Comparison of ENCODE assay signal across 22 mouse cellular contexts in the genomic region with DNA sequence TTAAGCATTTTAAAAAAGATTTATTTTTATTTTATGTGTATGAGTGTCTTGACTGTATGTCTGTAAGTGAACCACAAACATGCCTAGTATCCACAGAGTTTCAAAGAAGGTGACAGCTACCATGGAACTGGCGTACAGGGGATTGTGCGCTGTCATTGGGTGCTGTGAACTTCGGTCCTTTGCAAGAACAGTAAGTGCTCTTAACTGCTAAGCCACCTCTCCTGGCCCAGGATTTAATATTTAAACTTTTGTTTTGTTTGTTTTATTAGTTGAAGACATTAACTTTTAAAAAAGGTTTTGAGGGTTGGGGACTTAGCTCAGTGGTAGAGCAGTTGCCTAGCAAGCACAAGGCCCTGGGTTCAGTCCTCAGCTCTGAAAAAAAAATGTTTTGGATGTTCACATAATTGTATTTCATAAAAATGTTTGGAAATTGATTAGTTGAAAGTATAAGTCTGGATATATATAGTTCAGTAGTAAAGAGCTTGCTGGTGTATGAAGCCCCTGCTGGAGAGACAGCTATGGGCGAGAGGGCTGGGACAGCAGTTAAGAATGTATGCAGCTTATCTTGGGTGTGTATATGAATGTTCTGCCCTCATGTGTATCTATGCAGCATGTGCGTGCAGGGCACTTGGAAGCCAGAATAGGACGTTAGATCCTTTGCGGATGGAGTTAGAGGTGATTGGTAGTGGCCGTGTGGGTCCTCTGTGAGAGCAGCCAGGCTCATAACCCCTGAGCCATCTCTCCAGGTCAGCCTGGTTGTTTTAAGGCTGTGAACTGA. TPM values are rescaled to one million over a fixed set of nuclear protein-coding genes. Genes with fewer than 3 reads are reported as not detected.
DNase-seq lines count a peak whose midpoint lies in the region; ATAC-seq and TF ChIP-seq lines count a peak whose summit lies in the region.
"Had no signal": no experiment of that assay in that cellular context is flagged by ENCODE, and none has a peak within 500 bp of the region (broad histone marks: within the 10 kb centered on the region; RNA-seq: fewer than 3 reads in every experiment).

No protein-coding gene starts in this region.

- H3K27me3 ChIP-seq in kidney, embryonic 14.5 days (ENCODE audit: control insufficient read depth, insufficient read depth, low read length) = no peaks in the 10 kb centered on the region
- no peaks in the 10 kb centered on the region for H3K27me3 ChIP-seq in liver, embryonic 14.5 days (ENCODE audit: control insufficient read depth, insufficient read depth, low read length)
- H3K27me3 ChIP-seq: embryonic facial prominence, embryonic 12.5 days; forebrain, embryonic 12.5 days; hindbrain, embryonic 12.5 days had no signal

- no peak overlapping the region for H3K4me2 ChIP-seq in kidney, embryonic 14.5 days (replicated peaks; ENCODE audit: low read depth, low read length)
- peak overlapping the region; percentile 35; the same call in 1 of the 2 replicates for H3K4me2 ChIP-seq in liver, embryonic 14.5 days (ENCODE audit: low read depth)
- H3K4me2 ChIP-seq: embryonic facial prominence, embryonic 12.5 days; forebrain, embryonic 12.5 days; heart, embryonic 13.5 days; hindbrain, embryonic 12.5 days had no signal

- H3K36me3 ChIP-seq in kidney, embryonic 14.5 days (ENCODE audit: control insufficient read depth, insufficient read depth, low read length) = no peaks in the 10 kb centered on the region
- no peaks in the 10 kb centered on the region for H3K36me3 ChIP-seq in liver, embryonic 14.5 days (replicated peaks; ENCODE audit: control insufficient read depth, insufficient read depth, low read depth)
- H3K36me3 ChIP-seq: embryonic facial prominence, embryonic 12.5 days; forebrain, embryonic 12.5 days; heart, embryonic 13.5 days; hindbrain, embryonic 12.5 days had no signal

- peak; percentile 54 for DNase-seq in kidney, adult 9 months
- DNase-seq in liver, embryonic 14.5 days (ENCODE audit: low read depth in 3 of 3, low spot score in 3 of 3) = no peak
- DNase-seq in layer of hippocampus, adult 9-10 months (ENCODE audit: low spot score) = no peak
- no peak for DNase-seq in cerebellum, adult 9-11 months
- DNase-seq in layer of hippocampus, adult 11-12 months (ENCODE audit: low spot score) = no peak
- DNase-seq: adrenal gland, postnatal 10 days; cerebellum, adult 11 months; cerebellum, adult 8-10 months; cerebellum, postnatal 25 days; forebrain, postnatal 0 days; gastrocnemius, adult 2 months; gastrocnemius, postnatal 25 days; heart, adult 11 months; heart, postnatal 4 days had no signal

- peak; percentile 27; the same call in 1 of the 2 replicates for TF ChIP-seq CTCF in liver, embryonic 14.5 days (IDR thresholded peaks at IDR 0.05; ENCODE audit: low read depth)

- no peak overlapping the region for H3K4me3 ChIP-seq in kidney, embryonic 14.5 days (ENCODE audit: low read length)
- H3K4me3 ChIP-seq in liver, embryonic 14.5 days (ENCODE audit: insufficient read depth in 1 of 2, low read depth in 2 of 2, low read length in 2 of 2) = no peak overlapping the region
- H3K4me3 ChIP-seq: embryonic facial prominence, embryonic 12.5 days; forebrain, embryonic 12.5 days; gastrocnemius, adult 2 months; heart, embryonic 13.5 days; hindbrain, embryonic 12.5 days had no signal

- no peaks in the 10 kb centered on the region for H3K4me1 ChIP-seq in kidney, embryonic 14.5 days (ENCODE audit: control insufficient read depth, insufficient read depth, low read length)
- H3K4me1 ChIP-seq in liver, embryonic 14.5 days (replicated peaks; ENCODE audit: control insufficient read depth in 2 of 2, insufficient read depth in 2 of 2, low read length in 1 of 2) = peaks cover 18 to 29% of the 10 kb centered on the region in 2 experiments
- H3K4me1 ChIP-seq: embryonic facial prominence, embryonic 12.5 days; forebrain, embryonic 12.5 days; hindbrain, embryonic 12.5 days had no signal

- no peak overlapping the region for H3K9ac ChIP-seq in kidney, embryonic 14.5 days (ENCODE audit: low read depth, low read length)
- H3K9ac ChIP-seq in liver, embryonic 14.5 days (replicated peaks) = no peak overlapping the region; the same call in 1 of the 2 replicates
- H3K9ac ChIP-seq: embryonic facial prominence, embryonic 12.5 days; forebrain, embryonic 12.5 days; forebrain, postnatal 0 days; heart, embryonic 13.5 days; hindbrain, embryonic 12.5 days had no signal

- H3K9me3 ChIP-seq in kidney, embryonic 14.5 days (ENCODE audit: control insufficient read depth, low read length) = no peaks in the 10 kb centered on the region
- no peaks in the 10 kb centered on the region for H3K9me3 ChIP-seq in liver, embryonic 14.5 days (ENCODE audit: control insufficient read depth, low read length)
- H3K9me3 ChIP-seq: embryonic facial prominence, embryonic 12.5 days; forebrain, embryonic 12.5 days; heart, embryonic 13.5 days; hindbrain, embryonic 12.5 days had no signal

- H3K27ac ChIP-seq in kidney, embryonic 14.5 days (ENCODE audit: low read depth, low read length) = no peak overlapping the region
- H3K27ac ChIP-seq in liver, embryonic 14.5 days = no peak overlapping the region; the same call in 1 of the 2 replicates
- H3K27ac ChIP-seq: embryonic facial prominence, embryonic 12.5 days; forebrain, embryonic 12.5 days; gastrocnemius, adult 2 months; heart, embryonic 13.5 days; hindbrain, embryonic 12.5 days had no signal

- 88% methylated on average over 8 of the region's 8 CpGs for WGBS in kidney, embryonic 14.5 days
- WGBS in liver, embryonic 14.5 days (ENCODE audit: insufficient replicate concordance) = 49% methylated on average over 8 of the region's 8 CpGs

- no peak for ATAC-seq in kidney, embryonic 14.5 days (ENCODE audit: low FRiP score, low TSS enrichment)
- peak; percentile 63 for ATAC-seq in liver, embryonic 14.5 days (ENCODE audit: insufficient read depth)
- ATAC-seq in megakaryocyte progenitor cell, adult 5-6 weeks (replicated peaks; ENCODE audit: poor library complexity) = peak; percentile 71
- ATAC-seq: forebrain, postnatal 0 days had no signal

- no peak for TF ChIP-seq EP300 in liver, embryonic 14.5 days (IDR thresholded peaks at IDR 0.05; ENCODE audit: low read depth)

RNA-seq across cellular contexts. Expression of a gene that starts 12.9 kb away (rescaled TPM):
- polyA plus RNA-seq in kidney, embryonic 14.5 days (2014; fragmentation: Nextera tagmentation; extraction: Ambion mirVana) = 2,535 and 3,306 TPM in 2 replicates
- polyA plus RNA-seq in liver, embryonic 14.5 days (2012; rRNA removed) = 986 and 1,878 TPM in 2 replicates
- polyA plus RNA-seq in liver, embryonic 14.5 days (2014; fragmentation: Nextera tagmentation; extraction: Ambion mirVana) = 1,452 and 1,510 TPM in 2 replicates
- total RNA-seq in megakaryocyte progenitor cell, adult 5-6 weeks (2015) = 4,905 and 5,125 TPM in 2 replicates
- 5,456 and 6,333 TPM in 2 replicates for total RNA-seq in megakaryocyte progenitor cell, adult 5-6 weeks (2017)

RNA-seq across cellular contexts. Expression of a gene that starts 16.8 kb away (rescaled TPM):
- 1.3 and 2.1 TPM in 2 replicates for polyA plus RNA-seq in kidney, embryonic 14.5 days (2014; fragmentation: Nextera tagmentation; extraction: Ambion mirVana)
- 0.09 and 0.11 TPM in 2 replicates for polyA plus RNA-seq in liver, embryonic 14.5 days (2012; rRNA removed)
- 0.06 TPM in 1 of 2 replicates, not detected in the other for polyA plus RNA-seq in liver, embryonic 14.5 days (2014; fragmentation: Nextera tagmentation; extraction: Ambion mirVana)
- 0.20 TPM in 2 replicates for total RNA-seq in megakaryocyte progenitor cell, adult 5-6 weeks (2015)
- total RNA-seq in megakaryocyte progenitor cell, adult 5-6 weeks (2017) = 0.42 TPM in 1 of 2 replicates, not detected in the other
- total RNA-seq: gastrocnemius, adult 2 months; MEL had no signal
- polyA plus RNA-seq: C2C12 had no signal

RNA-seq across cellular contexts. Expression of a gene that starts 31.8 kb away (rescaled TPM):
- polyA plus RNA-seq in kidney, embryonic 14.5 days (2014; fragmentation: Nextera tagmentation; extraction: Ambion mirVana) = 14.3 and 20.9 TPM in 2 replicates
- 3.8 and 6.4 TPM in 2 replicates for polyA plus RNA-seq in liver, embryonic 14.5 days (2012; rRNA removed)
- 5.8 and 9.3 TPM in 2 replicates for polyA plus RNA-seq in liver, embryonic 14.5 days (2014; fragmentation: Nextera tagmentation; extraction: Ambion mirVana)
- total RNA-seq in megakaryocyte progenitor cell, adult 5-6 weeks (2015) = 10.4 and 12.3 TPM in 2 replicates
- total RNA-seq in megakaryocyte progenitor cell, adult 5-6 weeks (2017) = 19.7 and 25.9 TPM in 2 replicates

RNA-seq across cellular contexts. Expression of a gene that starts 31.9 kb away (rescaled TPM):
- 19.0 and 33.3 TPM in 2 replicates for polyA plus RNA-seq in kidney, embryonic 14.5 days (2014; fragmentation: Nextera tagmentation; extraction: Ambion mirVana)
- 1.6 and 1.7 TPM in 2 replicates for polyA plus RNA-seq in liver, embryonic 14.5 days (2012; rRNA removed)
- 1.9 TPM in 2 replicates for polyA plus RNA-seq in liver, embryonic 14.5 days (2014; fragmentation: Nextera tagmentation; extraction: Ambion mirVana)
- 1.7 and 1.8 TPM in 2 replicates for total RNA-seq in megakaryocyte progenitor cell, adult 5-6 weeks (2015)
- total RNA-seq in megakaryocyte progenitor cell, adult 5-6 weeks (2017) = 3.2 and 3.9 TPM in 2 replicates

RNA-seq across cellular contexts. Expression of a gene that starts 47.1 kb away (rescaled TPM):
- 24.0 and 36.1 TPM in 2 replicates for polyA plus RNA-seq in kidney, embryonic 14.5 days (2014; fragmentation: Nextera tagmentation; extraction: Ambion mirVana)
- 2.4 and 2.8 TPM in 2 replicates for polyA plus RNA-seq in liver, embryonic 14.5 days (2012; rRNA removed)
- polyA plus RNA-seq in liver, embryonic 14.5 days (2014; fragmentation: Nextera tagmentation; extraction: Ambion mirVana) = 1.7 and 2.5 TPM in 2 replicates
- total RNA-seq in megakaryocyte progenitor cell, adult 5-6 weeks (2015) = 2.5 and 2.8 TPM in 2 replicates
- total RNA-seq in megakaryocyte progenitor cell, adult 5-6 weeks (2017) = 1.5 and 1.7 TPM in 2 replicates
